Mouse (Mus musculus) liver, adult 2 months (tissue): ENCODE results near the gene Dst.

Experiments
- CTCF ChIP-seq: fragments of 200-500 bp; IDR thresholded peaks from 2 replicates; pipeline ENCODE4 v1.5.1; 2011; ENCODE audit warnings: low read depth, low read length, control low read depth
- POLR2A ChIP-seq: fragments of 200-500 bp; IDR thresholded peaks from 2 replicates; pipeline ENCODE4 v1.6.1; 2011; ENCODE audit warnings: low read length, control low read depth; ENCODE audit not compliant: insufficient read depth; ENCODE audit errors: extremely low read depth

- TF ChIP-seq POLR2A (no peak), CTCF (no peak)
These were observed 201.7 kb downstream of the Dst start for GRCm38 (mm10) chr1:34109599-34110210.
